Mouse (Mus musculus) midbrain, postnatal 0 days (tissue): ENCODE measurements around the gene Proca1. TPM values are rescaled to one million over a fixed set of nuclear protein-coding genes. Genes with fewer than 3 reads are reported as not detected.

Source experiments
- ATAC-seq: fragments of 200-750 bp; cut with Nextera tagmentation; 2 replicates; pipeline ENCODE4 v1.8.0; 2017; ENCODE audit warnings: moderate number of reproducible peaks, mild to moderate bottlenecking, moderate TSS enrichment, moderate library complexity; ENCODE audit not compliant: low FRiP score
- DNase-seq: peaks from one replicate; pipeline ENCODE4 v3.0.0-alpha.2; 2015; ENCODE audit warnings: low spot score
- H3K27ac ChIP-seq: fragments of 300-500 bp; sonication (generic); 2 replicates; pipeline ENCODE4 v1.5.1; 2014; ENCODE audit warnings: low read depth, mild to moderate bottlenecking, low read length, mixed read lengths
- H3K27me3 ChIP-seq: fragments of 300-500 bp; sonication (generic); 2 replicates; pipeline ENCODE4 v1.6.1; 2014; ENCODE audit warnings: low read length, control low read depth, mixed read lengths; ENCODE audit not compliant: insufficient read depth
- H3K36me3 ChIP-seq: fragments of 300-500 bp; sonication (generic); 2 replicates; pipeline ENCODE4 v1.6.1; 2014; ENCODE audit warnings: low read length, control low read depth, mixed read lengths; ENCODE audit not compliant: insufficient read depth
- H3K4me1 ChIP-seq: fragments of 300-500 bp; sonication (generic); 2 replicates; pipeline ENCODE4 v1.6.1; 2014; ENCODE audit warnings: mild to moderate bottlenecking, control low read depth, antibody characterized with exemption, low read length, mixed read lengths; ENCODE audit not compliant: insufficient read depth
- H3K4me2 ChIP-seq: fragments of 300-500 bp; sonication (generic); 2 replicates; pipeline ENCODE4 v1.6.1; 2014; ENCODE audit warnings: low read depth, mild to moderate bottlenecking, low read length, mixed read lengths; ENCODE audit not compliant: poor library complexity, severe bottlenecking
- H3K4me3 ChIP-seq: fragments of 300-500 bp; sonication (generic); 2 replicates; pipeline ENCODE4 v1.5.1; 2014; ENCODE audit warnings: low read depth, mild to moderate bottlenecking, low read length, moderate library complexity
- H3K9ac ChIP-seq: fragments of 300-500 bp; sonication (generic); replicated peaks from 2 replicates; pipeline ENCODE4 v1.6.1; 2014; ENCODE audit warnings: mild to moderate bottlenecking, low read length, moderate library complexity, mixed read lengths; ENCODE audit not compliant: poor library complexity, severe bottlenecking
- H3K9me3 ChIP-seq: fragments of 300-500 bp; sonication (generic); 2 replicates; pipeline ENCODE4 v1.6.1; 2016; ENCODE audit warnings: low read length, control low read depth
- CTCF ChIP-seq: IDR thresholded peaks from 2 replicates; pipeline ENCODE4 v1.5.1; 2016; ENCODE audit warnings: antibody characterized with exemption, mild to moderate bottlenecking
- WGBS: fragments of 180-500 bp; shearing (Covaris S2); extraction: QIAGEN DNeasy Blood & Tissue Kit; methylation state at CpG from one replicate; pipeline ENCODE4 v1.1.7; 2014; 5-methylcytosine and 5-hydroxymethylcytosine counted together
- polyA plus RNA-seq: library from polyadenylated mRNA; unstranded; fragments of >200 nt; fragmentation: Nextera tagmentation; extraction: Ambion mirVana; gene quantifications from 2 replicates; pipeline ENCODE4 v1.2.1, GENCODE M21; 2015
- total RNA-seq: library from RNA; depleted of rRNA; stranded (reverse); fragments of >200 nt; gene quantifications from 2 replicates; pipeline ENCODE4 v1.2.3, GENCODE M21; 2014

Gene Proca1
- total and polyA plus RNA-seq, 2 experiments from 2014 or later: 1.0 to 3.3 TPM

- H3K27ac ChIP-seq: peak overlapping the region; percentile 97
- H3K36me3 ChIP-seq: peaks cover 25% of the 10 kb centered on the region
- under 1% methylated on average over 21 of the region's 22 CpGs for WGBS
Observed at GRCm38 (mm10) chr11:78163681-78164603, 29.2 kb upstream of the Proca1 start.

GRCm38 (mm10) chr11:78164604-78164923, 28.6 kb upstream of the Proca1 start:
- Histone ChIP-seq H3K36me3 (peaks cover 24% of the 10 kb centered on the region), H3K9me3 (no peaks in the 10 kb centered on the region), H3K4me2 (peak overlapping the region; percentile 81), H3K4me3 (peak overlapping the region; percentile 96), H3K4me1 (peaks cover 16% of the 10 kb centered on the region), H3K27ac (peak overlapping the region; percentile 97), H3K9ac (peak overlapping the region; percentile 99), H3K27me3 (no peaks in the 10 kb centered on the region)
- peak; percentile 29 for DNase-seq
- ATAC-seq: peak; percentile 0; the same call in 1 of the 2 replicates
- under 1% methylated on average over 14 of the region's 14 CpGs for WGBS
- no peak for TF ChIP-seq CTCF

More at GRCm38 (mm10) chr11:78163681-78164603, 29.2 kb upstream of the Proca1 start:
- no peaks in the 10 kb centered on the region for H3K27me3 ChIP-seq
- H3K9ac ChIP-seq: peak overlapping the region; percentile 99
- H3K4me2 ChIP-seq: peak overlapping the region; percentile 81
- peak; percentile 75 for DNase-seq
- ATAC-seq: peak; percentile 11; the same call in 1 of the 2 replicates
- H3K4me3 ChIP-seq: peak overlapping the region; percentile 96
- no peaks in the 10 kb centered on the region for H3K9me3 ChIP-seq
- no peak for TF ChIP-seq CTCF
- peaks cover 16% of the 10 kb centered on the region for H3K4me1 ChIP-seq

- H3K27ac ChIP-seq: peak within 1 kb of the TSS; percentile 97
- peak; percentile 90 for DNase-seq
- no peaks in the 10 kb centered on the region for H3K27me3 ChIP-seq
- H3K9me3 ChIP-seq: no peaks in the 10 kb centered on the region
- peak; percentile 85 for ATAC-seq
- TF ChIP-seq CTCF: 0 out of 2 replicates have a peak, but pooled peaks have one; percentile 26
- H3K4me2 ChIP-seq: peak within 1 kb of the TSS; percentile 81
- H3K36me3 ChIP-seq: peaks cover 18% of the 10 kb centered on the region
- peak within 1 kb of the TSS; percentile 96 for H3K4me3 ChIP-seq
- peaks cover 16% of the 10 kb centered on the region for H3K4me1 ChIP-seq
- WGBS: under 1% methylated on average over 76 of the region's 78 CpGs
- peak within 1 kb of the TSS; percentile 99 for H3K9ac ChIP-seq
Observed at GRCm38 (mm10) chr11:78164924-78165760, 28.1 kb upstream of the Proca1 start, which contains the start of gene Traf4. Gene Traf4, minus strand, starts transcription at chr11:78165589.

GRCm38 (mm10) chr11:78165761-78166109, 27.5 kb upstream of the Proca1 start:
- Histone ChIP-seq H3K4me2 (peak overlapping the region; percentile 81), H3K27ac (peak overlapping the region; percentile 97), H3K4me1 (peaks cover 16% of the 10 kb centered on the region), H3K4me3 (peak overlapping the region; percentile 96), H3K9ac (peak overlapping the region; percentile 99), H3K9me3 (no peaks in the 10 kb centered on the region), H3K27me3 (no peaks in the 10 kb centered on the region), H3K36me3 (peaks cover 12% of the 10 kb centered on the region; the same call in 1 of the 2 replicates)
- no peak for ATAC-seq
- no peak for TF ChIP-seq CTCF
- WGBS: 3% methylated on average over 16 of the region's 16 CpGs
- peak; percentile 68 for DNase-seq

- Histone ChIP-seq H3K27ac (no peak overlapping the region), H3K36me3 (peaks cover 9% of the 10 kb centered on the region; the same call in 1 of the 2 replicates), H3K4me2 (peak overlapping the region; percentile 81), H3K9me3 (no peaks in the 10 kb centered on the region), H3K4me1 (peaks cover 16% of the 10 kb centered on the region), H3K4me3 (peak overlapping the region; percentile 96; the same call in 1 of the 2 replicates), H3K9ac (no peak overlapping the region), H3K27me3 (no peaks in the 10 kb centered on the region)
- no peak for TF ChIP-seq CTCF
- ATAC-seq (no peak), DNase-seq (no peak)
- 52% methylated on average over 4 of the region's 4 CpGs for WGBS
Observed at GRCm38 (mm10) chr11:78166161-78166560, 27.0 kb upstream of the Proca1 start.
